Mouse (Mus musculus) embryo, embryonic 10.5 days (tissue): Measurements from ENCODE around the gene Unc45a.

ENCODE experiments used
- DNase-seq: peaks from one replicate; pipeline ENCODE4 v3.0.0-alpha.2; 2015; ENCODE audit warnings: low spot score

Unc45a gene

GRCm38 (mm10) chr7:80280998-80281397 is 59.8 kb downstream of the Unc45a start:
- no peak for DNase-seq

GRCm38 (mm10) chr7:80280032-80280431 is 60.8 kb downstream of the Unc45a start:
- no peak for DNase-seq

GRCm38 (mm10) chr7:80276374-80276773 is 64.4 kb downstream of the Unc45a start:
- no peak for DNase-seq
